Mouse (Mus musculus) natural killer cell, adult 2 months (primary cell): ENCODE measurements around the gene Lalba.
"Not testable (repeated sequence)": the region's sequence is repeated elsewhere in the genome, so short reads cannot be mapped to it uniquely, and the experiment has no call there.

Experiments
- DNase-seq, 2 experiments: peaks; one replicate each; pipeline ENCODE4 v3.0.0; 2022; ENCODE audit warnings: low spot score in 2 of 2

Lalba gene

DNA sequence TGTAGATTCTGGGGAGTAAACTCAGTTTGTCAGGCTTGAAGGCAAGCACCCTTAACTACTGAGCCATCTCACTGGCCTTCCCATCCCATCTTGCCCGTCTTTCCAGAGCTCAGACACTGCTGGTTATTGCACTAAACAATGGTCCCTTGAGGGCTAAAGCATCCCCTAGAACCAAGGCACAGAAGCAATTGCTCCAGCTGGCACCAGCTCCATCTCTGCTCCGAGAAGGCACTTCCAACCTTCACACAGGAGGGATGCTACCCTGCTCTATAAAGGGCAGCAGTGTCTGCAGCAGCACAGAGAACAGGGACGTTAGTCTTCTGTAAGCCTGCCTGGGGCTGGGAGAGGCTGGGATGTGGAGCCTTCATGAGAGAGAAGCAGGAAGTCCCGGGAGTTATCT, 9.6 kb upstream of the Lalba start, which contains the start of gene Olfr279:
Olfr279 (plus strand) TSS at position 301 of the 400 bp plus-strand sequence.
- DNase-seq: no peak

DNA sequence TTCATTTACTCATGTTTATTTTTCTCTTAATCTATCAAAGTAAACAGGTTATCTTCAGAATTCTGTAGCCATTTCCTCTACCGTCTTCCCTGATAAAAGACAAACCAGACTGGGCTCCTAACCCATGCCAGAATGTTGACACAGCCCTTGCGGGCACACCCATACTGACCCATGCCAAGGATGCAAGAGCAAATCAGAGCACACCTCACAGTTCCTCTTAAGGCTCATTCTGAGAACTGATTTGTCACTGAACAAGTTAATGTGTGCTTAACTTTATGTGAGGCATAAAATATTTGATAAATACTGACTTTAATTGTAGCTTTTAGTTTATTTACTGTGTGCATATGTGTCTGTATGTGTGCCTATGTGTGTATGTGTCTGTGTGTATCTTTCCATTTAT, 8.8 kb upstream of the Lalba start:
- no peak for DNase-seq

DNA sequence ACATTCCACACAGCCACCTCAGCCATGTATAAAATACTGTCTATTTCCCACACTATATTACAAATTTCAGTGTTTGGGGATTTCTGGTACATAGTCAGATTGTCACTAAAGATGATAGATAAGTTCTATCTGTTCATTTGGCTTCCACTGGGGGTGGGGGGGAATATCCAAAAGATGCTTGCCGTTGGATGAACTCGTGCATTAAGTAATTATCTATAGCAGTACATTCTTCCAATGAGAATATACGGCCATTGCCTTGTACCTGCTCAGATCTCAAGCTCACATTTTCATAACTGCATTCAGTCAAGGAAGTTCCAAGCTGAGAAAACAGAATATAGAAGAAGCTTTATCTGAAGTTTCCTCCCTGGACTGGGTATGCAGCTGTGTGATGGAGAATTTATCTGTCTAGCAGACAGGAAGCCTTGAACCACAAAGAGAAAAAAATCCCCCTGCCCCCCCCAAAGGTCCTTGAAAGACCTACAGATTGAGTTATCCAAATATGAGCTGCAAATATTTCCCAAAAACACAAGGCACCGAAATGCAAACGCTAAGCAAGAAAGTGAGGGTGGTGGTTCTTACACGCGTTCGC, 4.0 kb upstream of the Lalba start:
- no peak for DNase-seq

- peak in 1 of 2 experiments; percentile 37 for DNase-seq
Measured at GRCm38 (mm10) chr15:98483907-98484886, 1.7 kb upstream of the Lalba start.

- no peak for DNase-seq
Measured at GRCm38 (mm10) chr15:98479568-98480102, 2.9 kb downstream of the Lalba start.

- no peak for DNase-seq
Measured at GRCm38 (mm10) chr15:98476281-98476680, 6.2 kb downstream of the Lalba start.

DNA sequence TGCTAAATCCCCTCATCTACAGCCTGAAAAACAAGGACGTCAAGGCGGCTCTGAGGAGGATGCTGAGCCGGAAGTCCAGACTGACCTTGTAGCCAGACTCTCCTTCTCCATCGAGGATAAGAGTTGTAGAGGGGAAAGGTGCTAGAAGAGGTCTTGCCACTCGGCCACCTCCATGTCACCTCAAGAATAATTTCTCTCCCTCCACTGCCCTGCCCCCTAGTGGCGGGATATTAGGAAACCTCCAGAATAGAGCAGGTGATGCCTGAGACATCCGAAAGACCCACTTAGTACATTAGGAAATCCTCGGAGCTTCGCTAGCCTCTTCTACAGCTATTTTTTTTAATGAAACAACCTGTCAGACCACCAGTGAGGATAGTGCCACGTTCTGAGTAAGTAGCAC, 7.1 kb downstream of the Lalba start:
- peak in 1 of 2 experiments; percentile 54 for DNase-seq

DNA sequence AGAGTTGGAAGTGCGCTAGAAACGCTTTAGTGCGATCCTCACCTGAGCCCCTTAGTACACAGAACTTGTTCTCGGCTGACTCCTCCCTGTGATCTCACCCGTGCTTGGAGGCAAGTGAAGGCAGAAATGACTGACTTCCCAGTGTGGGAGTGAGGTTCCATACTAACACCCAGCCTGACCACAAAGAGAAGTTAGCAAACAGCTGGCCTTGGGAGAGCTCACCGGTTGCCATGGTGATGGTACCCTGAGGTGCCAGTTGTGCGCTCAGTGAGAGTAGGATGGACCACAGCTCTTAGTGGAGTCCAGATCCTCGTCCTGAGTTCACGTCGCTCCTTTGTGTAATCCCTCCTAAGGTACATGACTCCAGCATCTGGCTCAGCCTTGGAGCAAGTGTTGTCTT, 7.6 kb downstream of the Lalba start:
- DNase-seq: no peak

- DNase-seq: no peak
Measured at GRCm38 (mm10) chr15:98471539-98471938, 11.0 kb downstream of the Lalba start.

GRCm38 (mm10) chr15:98469596-98469995, 12.9 kb downstream of the Lalba start, which contains the start of gene OR5BS1P:
TSS of gene OR5BS1P (plus strand) at chr15:98469896.
- DNase-seq: no peak

DNA sequence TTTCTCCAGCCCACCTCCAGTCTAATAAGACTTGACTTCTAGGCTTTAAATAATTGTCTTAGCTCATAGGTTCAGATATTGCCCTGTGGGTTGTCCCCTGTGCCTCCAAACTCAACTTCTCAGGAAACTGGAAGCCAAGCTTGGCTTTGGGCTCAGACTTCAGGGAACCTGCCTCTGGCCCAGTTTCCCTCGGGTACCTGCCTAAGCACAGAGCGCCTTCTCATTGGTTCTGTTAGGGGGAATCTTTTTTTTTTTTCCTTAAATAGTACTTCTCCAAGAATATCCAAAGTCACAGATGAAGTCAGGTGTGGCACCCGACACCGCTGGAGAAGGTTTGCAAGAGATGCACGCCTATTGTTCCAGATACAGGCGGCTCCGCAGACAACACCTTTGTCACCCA, 30.2 kb downstream of the Lalba start, which contains the start of gene Olfr281:
Olfr281 (plus strand) TSS at position 301 of the 400 bp plus-strand sequence.
- DNase-seq: no peak

DNA sequence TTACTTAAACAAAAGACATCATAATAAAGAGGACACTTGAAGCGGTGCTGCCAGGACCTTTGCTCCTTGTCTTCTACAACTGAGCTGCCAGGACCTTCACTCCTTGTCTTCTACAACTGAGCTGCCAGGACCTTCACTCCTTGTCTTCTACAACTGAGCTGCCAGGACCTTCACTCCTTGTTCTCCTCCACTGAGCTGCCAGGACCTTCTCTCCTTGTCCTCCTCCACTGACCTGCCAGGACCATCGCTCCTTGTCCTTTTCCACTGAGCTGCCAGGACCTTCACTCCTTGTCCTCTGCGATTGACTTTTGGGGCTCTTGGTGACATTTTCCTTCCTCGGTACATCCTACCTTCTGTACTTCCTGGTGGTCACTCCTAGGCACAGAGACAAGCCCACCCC, 34.0 kb downstream of the Lalba start:
- no peak for DNase-seq

DNA sequence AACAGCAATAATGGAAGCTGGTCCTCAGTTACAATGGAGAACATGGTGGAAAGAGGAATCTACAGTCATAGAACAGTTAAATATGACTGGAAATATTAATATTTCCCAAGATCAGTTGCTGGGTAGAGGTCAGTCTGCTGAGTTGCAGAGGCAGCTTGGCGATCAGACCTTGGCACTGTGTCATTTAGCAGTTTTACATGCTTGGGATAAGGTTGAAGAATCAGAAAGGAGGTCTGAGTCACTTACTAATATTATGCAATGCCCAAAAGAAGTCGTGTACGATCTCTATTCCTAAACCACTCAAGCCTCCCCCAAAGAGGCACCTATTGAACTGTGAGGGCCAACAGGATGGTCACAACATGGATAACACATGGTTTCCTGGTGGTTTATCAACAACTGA, 38.0 kb downstream of the Lalba start:
- DNase-seq: no peak

DNA sequence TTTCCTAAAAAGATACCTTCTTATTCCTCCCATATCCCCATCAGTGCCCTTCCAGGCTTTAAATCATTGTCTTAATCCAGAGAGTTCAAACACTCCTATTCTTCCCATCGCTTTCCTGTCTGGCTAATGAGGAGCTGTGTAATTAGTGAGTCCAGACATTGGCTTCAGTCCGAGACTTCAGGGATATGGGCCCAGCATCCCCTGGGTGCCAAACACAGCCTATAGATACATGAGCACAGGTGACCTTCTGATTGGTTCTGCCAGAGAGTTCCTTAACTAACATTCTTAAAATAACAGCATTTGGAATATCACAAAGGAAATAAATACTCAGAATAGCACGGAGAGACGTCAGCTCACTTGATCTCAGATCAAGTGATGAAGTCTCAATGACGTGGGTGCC, 51.6 kb downstream of the Lalba start, which contains the start of gene Olfr282:
Olfr282 (plus strand) TSS at position 301 of the 400 bp plus-strand sequence.
- not testable (repeated sequence) for DNase-seq
